Mouse (Mus musculus): Measurements from ENCODE around the gene Shisa7. TPM values are rescaled to one million over a fixed set of nuclear protein-coding genes. Genes with fewer than 3 reads are reported as not detected.

Gene Shisa7
- polyA plus RNA-seq, 1 experiment from 2014 or later, result 0.30 TPM

GRCm38 (mm10) chr7:4783667-4784268, 60.7 kb downstream of the Shisa7 start:
- Histone ChIP-seq H3K9ac (ENCODE audit: low read length) (no peak overlapping the region), H3K27ac (ENCODE audit: low read depth) (no peak overlapping the region), H3K4me2 (ENCODE audit: low read length) (no peak overlapping the region), H3K9me3 (ENCODE audit: control insufficient read depth, low read length) (no peaks in the 10 kb centered on the region), H3K4me3 (ENCODE audit: low read depth, low read length) (no peak overlapping the region), H3K36me3 (ENCODE audit: control insufficient read depth, insufficient read depth, low read length) (no peaks in the 10 kb centered on the region), H3K27me3 (replicated peaks; ENCODE audit: control insufficient read depth, insufficient read depth, low read length) (peaks cover 6% of the 10 kb centered on the region), H3K4me1 (replicated peaks; ENCODE audit: control insufficient read depth, insufficient read depth, low read length) (peaks cover 9% of the 10 kb centered on the region; the same call in 1 of the 2 replicates)
- 79% methylated on average over 14 of the region's 14 CpGs for WGBS
- ATAC-seq (replicated peaks; ENCODE audit: low FRiP score, low TSS enrichment, low read depth) (no peak), DNase-seq (ENCODE audit: low spot score) (no peak)

- H3K27ac ChIP-seq (ENCODE audit: low read depth), result no peak within 1 kb of the TSS
- ATAC-seq (replicated peaks; ENCODE audit: low FRiP score, low TSS enrichment, low read depth) (no peak), DNase-seq (ENCODE audit: low spot score) (no peak)
- no peak within 1 kb of the TSS for H3K4me2 ChIP-seq (ENCODE audit: low read length)
- peaks cover 13% of the 10 kb centered on the region for H3K27me3 ChIP-seq (replicated peaks; ENCODE audit: control insufficient read depth, insufficient read depth, low read length)
- no peak within 1 kb of the TSS for H3K9ac ChIP-seq (ENCODE audit: low read length)
- H3K4me1 ChIP-seq (replicated peaks; ENCODE audit: control insufficient read depth, insufficient read depth, low read length), result peaks cover 9% of the 10 kb centered on the region; the same call in 1 of the 2 replicates
- H3K36me3 ChIP-seq (ENCODE audit: control insufficient read depth, insufficient read depth, low read length), result no peaks in the 10 kb centered on the region
- H3K9me3 ChIP-seq (ENCODE audit: control insufficient read depth, low read length), result no peaks in the 10 kb centered on the region
- 72% methylated on average over 2 of the region's 2 CpGs for WGBS
- no peak within 1 kb of the TSS for H3K4me3 ChIP-seq (ENCODE audit: low read depth, low read length)
Measured at GRCm38 (mm10) chr7:4782759-4783158, 61.7 kb downstream of the Shisa7 start, which contains the start of the genes Il11 and Tmem190. TSS of gene Il11 (minus strand) at chr7:4782859. TSS of gene Tmem190 (plus strand) at chr7:4782937.

GRCm38 (mm10) chr7:4782130-4782529, 62.4 kb downstream of the Shisa7 start:
- Histone ChIP-seq H3K4me1 (replicated peaks; ENCODE audit: control insufficient read depth, insufficient read depth, low read length) (peaks cover 13% of the 10 kb centered on the region; the same call in 1 of the 2 replicates), H3K9ac (ENCODE audit: low read length) (no peak overlapping the region), H3K4me3 (ENCODE audit: low read depth, low read length) (no peak overlapping the region), H3K4me2 (ENCODE audit: low read length) (no peak overlapping the region), H3K36me3 (ENCODE audit: control insufficient read depth, insufficient read depth, low read length) (no peaks in the 10 kb centered on the region), H3K27me3 (replicated peaks; ENCODE audit: control insufficient read depth, insufficient read depth, low read length) (peaks cover 19% of the 10 kb centered on the region), H3K27ac (ENCODE audit: low read depth) (no peak overlapping the region), H3K9me3 (ENCODE audit: control insufficient read depth, low read length) (no peaks in the 10 kb centered on the region)
- DNase-seq (ENCODE audit: low spot score) (no peak), ATAC-seq (replicated peaks; ENCODE audit: low FRiP score, low TSS enrichment, low read depth) (no peak)
- WGBS, result 39% methylated on average over 3 of the region's 3 CpGs

GRCm38 (mm10) chr7:4779921-4780320, 64.6 kb downstream of the Shisa7 start:
- Histone ChIP-seq H3K36me3 (ENCODE audit: control insufficient read depth, insufficient read depth, low read length) (no peaks in the 10 kb centered on the region), H3K4me1 (replicated peaks; ENCODE audit: control insufficient read depth, insufficient read depth, low read length) (peaks cover 18% of the 10 kb centered on the region), H3K27ac (ENCODE audit: low read depth) (no peak overlapping the region), H3K9ac (ENCODE audit: low read length) (no peak overlapping the region), H3K9me3 (ENCODE audit: control insufficient read depth, low read length) (no peaks in the 10 kb centered on the region), H3K4me2 (ENCODE audit: low read length) (no peak overlapping the region), H3K4me3 (ENCODE audit: low read depth, low read length) (no peak overlapping the region), H3K27me3 (replicated peaks; ENCODE audit: control insufficient read depth, insufficient read depth, low read length) (peaks cover 42% of the 10 kb centered on the region)
- WGBS, result 38% methylated on average over 5 of the region's 5 CpGs
- ATAC-seq (replicated peaks; ENCODE audit: low FRiP score, low TSS enrichment, low read depth) (0 out of 2 replicates have a peak, but pooled peaks have one; percentile 13), DNase-seq (ENCODE audit: low spot score) (no peak)

GRCm38 (mm10) chr7:4777851-4778637, 66.5 kb downstream of the Shisa7 start:
- no peak for ATAC-seq (replicated peaks; ENCODE audit: low FRiP score, low TSS enrichment, low read depth)
- H3K4me2 ChIP-seq (ENCODE audit: low read length), result no peak overlapping the region; the same call in 1 of the 2 replicates
- no peak overlapping the region for H3K27ac ChIP-seq (ENCODE audit: low read depth)
- peaks cover 18% of the 10 kb centered on the region for H3K4me1 ChIP-seq (replicated peaks; ENCODE audit: control insufficient read depth, insufficient read depth, low read length)
- H3K9me3 ChIP-seq (ENCODE audit: control insufficient read depth, low read length), result no peaks in the 10 kb centered on the region
- H3K4me3 ChIP-seq (ENCODE audit: low read depth, low read length), result no peak overlapping the region
- DNase-seq (ENCODE audit: low spot score), result no peak
- 5% methylated on average over 17 of the region's 20 CpGs for WGBS
- H3K27me3 ChIP-seq (replicated peaks; ENCODE audit: control insufficient read depth, insufficient read depth, low read length), result peaks cover 44% of the 10 kb centered on the region
- no peak overlapping the region for H3K9ac ChIP-seq (ENCODE audit: low read length)
- H3K36me3 ChIP-seq (ENCODE audit: control insufficient read depth, insufficient read depth, low read length), result no peaks in the 10 kb centered on the region

DNA sequence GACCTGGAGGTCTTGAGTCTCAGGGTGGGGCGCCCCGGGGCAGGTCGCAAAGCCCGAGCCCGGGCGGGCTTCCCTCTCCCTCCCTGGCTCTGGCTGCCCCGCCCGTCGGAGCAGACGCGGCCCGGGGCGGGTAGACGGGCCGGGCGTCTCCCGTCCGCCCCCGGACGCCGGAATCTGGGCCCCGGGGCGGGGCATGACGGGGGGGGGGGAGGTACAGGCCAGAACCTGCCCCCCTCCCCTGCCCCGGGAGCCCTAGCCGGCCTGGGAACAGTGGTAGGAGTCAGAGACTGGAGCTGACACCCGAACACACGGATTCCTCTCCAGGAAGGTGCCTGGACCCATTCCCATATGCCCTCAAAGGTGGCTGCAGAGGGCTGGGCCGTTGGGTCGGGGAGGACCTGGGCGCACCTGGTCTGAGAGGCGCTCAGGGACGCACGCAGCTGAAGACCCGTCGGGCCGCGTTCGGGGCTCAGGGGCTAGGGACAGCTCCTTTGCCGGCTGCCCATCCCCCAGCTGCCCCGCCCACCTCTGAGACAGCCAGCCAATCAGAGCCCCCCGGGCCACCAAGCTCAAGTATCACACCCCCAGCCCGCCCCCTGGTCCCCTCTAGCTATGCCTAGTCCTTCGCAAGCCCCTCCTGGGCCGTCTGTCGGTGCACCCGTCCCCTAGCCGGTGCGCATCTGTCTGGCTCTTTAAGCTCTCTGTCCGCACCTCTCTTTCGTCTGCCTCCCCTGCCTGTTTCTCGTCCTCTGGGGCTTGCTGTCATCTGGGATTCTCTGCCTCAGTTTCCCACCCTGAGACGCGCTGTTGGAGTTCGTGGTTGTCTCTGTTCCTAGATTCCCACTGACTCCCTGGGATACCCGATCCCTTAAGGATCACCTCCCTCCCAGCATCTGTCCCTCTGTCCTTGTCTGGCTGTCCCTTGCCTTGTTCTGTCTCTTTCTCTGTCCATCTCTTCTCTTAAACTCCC, 67.3 kb downstream of the Shisa7 start:
- H3K9ac ChIP-seq (ENCODE audit: low read length), result 0 out of 2 replicates have a peak overlapping the region, but pooled peaks have one; percentile 22
- ATAC-seq (replicated peaks; ENCODE audit: low FRiP score, low TSS enrichment, low read depth), result peak; percentile 51
- H3K9me3 ChIP-seq (ENCODE audit: control insufficient read depth, low read length), result no peaks in the 10 kb centered on the region
- peak overlapping the region; percentile 53 for H3K4me2 ChIP-seq (ENCODE audit: low read length)
- peaks cover 44% of the 10 kb centered on the region for H3K27me3 ChIP-seq (replicated peaks; ENCODE audit: control insufficient read depth, insufficient read depth, low read length)
- WGBS, result 3% methylated on average over 42 of the region's 56 CpGs
- peak; percentile 79 for DNase-seq (ENCODE audit: low spot score)
- H3K4me3 ChIP-seq (ENCODE audit: low read depth, low read length), result peak overlapping the region; percentile 30
- H3K27ac ChIP-seq (ENCODE audit: low read depth), result no peak overlapping the region
- H3K4me1 ChIP-seq (replicated peaks; ENCODE audit: control insufficient read depth, insufficient read depth, low read length), result peaks cover 18% of the 10 kb centered on the region
- H3K36me3 ChIP-seq (ENCODE audit: control insufficient read depth, insufficient read depth, low read length), result no peaks in the 10 kb centered on the region

DNA sequence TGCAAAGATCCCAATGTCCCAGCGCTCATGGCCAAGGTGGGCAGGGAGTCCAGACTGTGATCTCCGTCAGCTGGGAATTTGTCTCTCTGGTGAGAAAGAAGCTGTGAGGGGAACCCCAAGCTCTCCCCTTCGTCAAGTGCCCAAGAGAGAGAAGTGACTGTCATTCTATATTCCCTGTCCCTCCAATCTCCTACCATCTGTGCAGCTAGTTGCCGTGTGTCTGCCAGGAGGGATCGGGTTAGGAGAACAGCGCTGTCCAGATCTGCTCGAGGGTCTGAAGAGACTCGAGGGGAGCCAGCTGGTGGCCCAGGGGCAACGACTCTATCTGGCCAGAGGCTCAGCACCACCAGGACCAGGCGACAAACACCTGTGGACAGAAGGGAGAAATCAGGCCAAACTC, 68.4 kb downstream of the Shisa7 start:
- no peaks in the 10 kb centered on the region for H3K36me3 ChIP-seq (ENCODE audit: control insufficient read depth, insufficient read depth, low read length)
- no peak overlapping the region for H3K4me3 ChIP-seq (ENCODE audit: low read depth, low read length)
- DNase-seq (ENCODE audit: low spot score) (no peak), ATAC-seq (replicated peaks; ENCODE audit: low FRiP score, low TSS enrichment, low read depth) (no peak)
- no peak overlapping the region for H3K4me2 ChIP-seq (ENCODE audit: low read length)
- no peak overlapping the region for H3K9ac ChIP-seq (ENCODE audit: low read length)
- no peak overlapping the region for H3K27ac ChIP-seq (ENCODE audit: low read depth)
- 45% methylated on average over 10 of the region's 10 CpGs for WGBS
- H3K4me1 ChIP-seq (replicated peaks; ENCODE audit: control insufficient read depth, insufficient read depth, low read length), result peaks cover 15% of the 10 kb centered on the region
- H3K9me3 ChIP-seq (ENCODE audit: control insufficient read depth, low read length), result no peaks in the 10 kb centered on the region
- H3K27me3 ChIP-seq (replicated peaks; ENCODE audit: control insufficient read depth, insufficient read depth, low read length), result peaks cover 44% of the 10 kb centered on the region
